Mouse (Mus musculus) limb, embryonic 14.5 days (tissue): ENCODE measurements around the gene Col6a6. TPM values are rescaled to one million over a fixed set of nuclear protein-coding genes. Genes with fewer than 3 reads are reported as not detected.

Experiments
- ATAC-seq: fragments of 200-750 bp; cut with Nextera tagmentation; 2 replicates; pipeline ENCODE4 v1.8.0; 2017; ENCODE audit warnings: low read depth, moderate number of reproducible peaks, moderate TSS enrichment; ENCODE audit not compliant: low FRiP score
- DNase-seq: peaks from one replicate; pipeline ENCODE4 v3.0.0-alpha.2; 2015; ENCODE audit warnings: low spot score
- H3K27ac ChIP-seq: fragments of 300-500 bp; sonication (generic); replicated peaks from 2 replicates; pipeline ENCODE4 v1.5.1; 2014; ENCODE audit warnings: low read depth, mild to moderate bottlenecking, low read length, moderate library complexity, mixed read lengths
- H3K27me3 ChIP-seq: fragments of 300-500 bp; sonication (generic); 2 replicates; pipeline ENCODE4 v1.6.1; 2014; ENCODE audit warnings: low read length, mixed read lengths; ENCODE audit not compliant: control insufficient read depth, insufficient read depth
- H3K36me3 ChIP-seq: fragments of 300-500 bp; sonication (generic); 2 replicates; pipeline ENCODE4 v1.6.1; 2014; ENCODE audit warnings: mild to moderate bottlenecking, low read length, moderate library complexity, mixed read lengths; ENCODE audit not compliant: control insufficient read depth, insufficient read depth
- H3K4me1 ChIP-seq: fragments of 300-500 bp; sonication (generic); 2 replicates; pipeline ENCODE4 v1.6.1; 2014; ENCODE audit warnings: antibody characterized with exemption, low read length, mixed read lengths; ENCODE audit not compliant: control insufficient read depth, insufficient read depth
- H3K4me2 ChIP-seq: fragments of 300-500 bp; sonication (generic); replicated peaks from 2 replicates; pipeline ENCODE4 v1.6.1; 2014; ENCODE audit warnings: low read depth, mild to moderate bottlenecking, low read length, moderate library complexity; ENCODE audit not compliant: severe bottlenecking
- H3K4me3 ChIP-seq: fragments of 300-500 bp; sonication (generic); replicated peaks from 2 replicates; pipeline ENCODE4 v1.5.1; 2014; ENCODE audit warnings: low read length
- H3K9ac ChIP-seq: fragments of 300-500 bp; sonication (generic); 2 replicates; pipeline ENCODE4 v1.6.1; 2014; ENCODE audit warnings: mild to moderate bottlenecking, low read depth, low read length, moderate library complexity; ENCODE audit not compliant: severe bottlenecking
- H3K9me3 ChIP-seq: fragments of 300-500 bp; sonication (generic); 2 replicates; pipeline ENCODE4 v1.6.1; 2016; ENCODE audit warnings: low read length; ENCODE audit not compliant: control insufficient read depth
- POLR2A ChIP-seq: fragments of 200-500 bp; IDR thresholded peaks from 2 replicates; pipeline ENCODE4 v1.8.0; 2012; ENCODE audit warnings: inconsistent platforms, mild to moderate bottlenecking, moderate library complexity, borderline replicate concordance; ENCODE audit not compliant: insufficient read depth, insufficient read length; ENCODE audit errors: extremely low read depth
- WGBS: fragments of 180-500 bp; shearing (Covaris S2); extraction: QIAGEN DNeasy Blood & Tissue Kit; methylation state at CpG from one replicate; pipeline ENCODE4 v1.1.7; 2014; 5-methylcytosine and 5-hydroxymethylcytosine counted together
- polyA plus RNA-seq, 2 experiments: library from polyadenylated mRNA; depleted of rRNA in 1 of 2; stranded (reverse) in 1 of 2; unstranded in 1 of 2; fragments of >200 nt; fragmentation: Nextera tagmentation in 1 of 2; extraction: Ambion mirVana in 1 of 2; gene quantifications; 2 replicates each; pipeline versions ENCODE4 v1.2.1 to v1.2.3; 2012 to 2014

Col6a6 gene
- polyA plus RNA-seq, 2 experiments = 7.0 to 11.5 TPM

DNA sequence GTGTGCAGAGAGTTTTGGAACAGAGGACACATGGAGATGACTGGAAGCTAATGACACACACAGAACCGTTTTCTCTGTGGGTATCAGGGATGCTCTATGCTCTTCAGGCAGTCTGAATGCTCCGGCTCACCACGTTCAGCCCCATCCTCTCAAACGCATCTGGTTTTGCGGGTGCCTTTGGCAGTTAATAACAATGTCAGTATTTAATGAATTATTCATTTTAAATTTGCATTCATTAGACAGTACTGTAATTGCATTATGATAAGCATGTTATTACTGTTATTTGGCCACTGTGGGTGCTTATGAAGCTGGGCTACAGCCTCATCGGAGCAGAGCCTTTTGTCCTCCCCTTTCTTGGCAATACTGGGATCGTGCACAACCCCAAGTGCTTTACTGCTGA, 146.6 kb downstream of the Col6a6 start:
- H3K36me3 ChIP-seq = peaks cover 65% of the 10 kb centered on the region
- H3K9ac ChIP-seq = no peak overlapping the region
- no peaks in the 10 kb centered on the region for H3K27me3 ChIP-seq
- H3K4me1 ChIP-seq = no peaks in the 10 kb centered on the region
- no peak for ATAC-seq
- 96% methylated on average over 7 of the region's 7 CpGs for WGBS
- H3K4me3 ChIP-seq = no peak overlapping the region
- H3K9me3 ChIP-seq = no peaks in the 10 kb centered on the region
- TF ChIP-seq POLR2A = no peak
- DNase-seq = no peak
- H3K27ac ChIP-seq = no peak overlapping the region
- no peak overlapping the region for H3K4me2 ChIP-seq

DNA sequence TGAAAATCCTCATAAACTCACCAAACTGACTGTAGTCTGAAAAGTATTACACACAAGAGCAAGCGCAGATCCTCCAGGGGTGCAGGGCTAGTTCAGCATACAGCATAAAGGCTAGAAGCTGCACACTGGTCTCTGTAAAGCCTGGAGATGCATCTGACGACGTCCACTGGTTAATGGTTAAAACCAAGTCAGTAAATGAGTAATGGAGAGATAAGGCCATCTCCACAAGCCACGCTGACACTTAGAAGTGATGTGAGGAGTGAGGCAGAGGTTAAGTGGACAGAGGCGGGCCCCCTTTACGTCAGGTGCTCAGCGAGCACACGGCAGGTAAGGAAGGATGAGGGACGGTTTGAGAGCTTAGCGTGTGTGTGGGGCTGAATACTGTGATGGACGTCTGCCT, 152.0 kb downstream of the Col6a6 start:
- Histone ChIP-seq H3K27me3 (no peaks in the 10 kb centered on the region), H3K27ac (no peak overlapping the region), H3K4me3 (no peak overlapping the region), H3K4me1 (no peaks in the 10 kb centered on the region), H3K4me2 (no peak overlapping the region), H3K36me3 (peaks cover 55% of the 10 kb centered on the region), H3K9me3 (no peaks in the 10 kb centered on the region), H3K9ac (no peak overlapping the region)
- WGBS = 90% methylated on average over 11 of the region's 11 CpGs
- ATAC-seq (no peak), DNase-seq (no peak)
- TF ChIP-seq POLR2A = no peak

DNA sequence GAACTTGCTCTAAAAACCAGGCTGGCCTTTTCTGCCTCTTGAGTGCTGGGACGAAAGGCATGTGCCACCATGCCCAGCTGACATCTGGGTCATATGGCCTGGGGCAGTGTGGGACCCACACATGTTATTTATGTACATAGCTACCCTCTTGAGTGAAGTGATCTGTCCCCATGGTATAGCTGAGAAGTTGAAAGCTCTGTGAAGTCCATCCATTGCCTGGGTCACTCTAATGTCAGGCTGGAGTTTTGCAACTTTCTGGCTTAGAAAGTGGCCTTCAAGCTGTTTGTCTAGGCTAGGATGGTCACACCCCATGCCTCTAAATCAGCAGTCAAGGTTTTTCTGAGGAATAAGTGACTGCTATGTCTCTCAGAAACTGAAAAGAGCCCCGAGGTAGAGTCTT, 155.9 kb downstream of the Col6a6 start:
- no peak for ATAC-seq
- Histone ChIP-seq H3K9me3 (no peaks in the 10 kb centered on the region), H3K4me1 (no peaks in the 10 kb centered on the region), H3K4me2 (no peak overlapping the region), H3K27me3 (no peaks in the 10 kb centered on the region), H3K4me3 (no peak overlapping the region), H3K9ac (no peak overlapping the region), H3K27ac (no peak overlapping the region), H3K36me3 (peaks cover 60% of the 10 kb centered on the region)
- 75% methylated on average over 2 of the region's 2 CpGs for WGBS
- TF ChIP-seq POLR2A = no peak
- no peak for DNase-seq

DNA sequence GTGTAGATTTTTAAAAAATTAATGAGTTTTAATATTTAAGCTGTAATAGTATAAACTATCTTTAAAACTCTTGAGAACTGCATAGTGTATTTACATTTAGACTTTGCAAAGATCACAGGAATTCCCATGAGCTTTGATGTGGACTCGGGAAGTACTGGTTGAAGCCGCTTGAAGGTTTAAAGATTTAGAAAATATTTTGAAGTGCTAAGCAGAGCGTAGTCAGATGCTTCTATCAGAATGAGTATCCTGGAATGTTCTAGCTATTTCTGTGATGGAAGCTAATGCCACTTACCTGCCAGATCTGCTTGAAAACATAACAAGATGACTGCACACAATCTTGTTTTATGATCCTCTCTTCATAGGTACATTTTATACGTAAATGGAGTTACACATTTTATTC, 157.0 kb downstream of the Col6a6 start:
- Histone ChIP-seq H3K9me3 (no peaks in the 10 kb centered on the region), H3K9ac (no peak overlapping the region), H3K4me1 (no peaks in the 10 kb centered on the region), H3K4me2 (no peak overlapping the region), H3K36me3 (peaks cover 50% of the 10 kb centered on the region), H3K4me3 (no peak overlapping the region), H3K27me3 (no peaks in the 10 kb centered on the region), H3K27ac (no peak overlapping the region)
- DNase-seq (no peak), ATAC-seq (no peak)
- TF ChIP-seq POLR2A = no peak
- WGBS = 93% methylated on average over 4 of the region's 4 CpGs

DNA sequence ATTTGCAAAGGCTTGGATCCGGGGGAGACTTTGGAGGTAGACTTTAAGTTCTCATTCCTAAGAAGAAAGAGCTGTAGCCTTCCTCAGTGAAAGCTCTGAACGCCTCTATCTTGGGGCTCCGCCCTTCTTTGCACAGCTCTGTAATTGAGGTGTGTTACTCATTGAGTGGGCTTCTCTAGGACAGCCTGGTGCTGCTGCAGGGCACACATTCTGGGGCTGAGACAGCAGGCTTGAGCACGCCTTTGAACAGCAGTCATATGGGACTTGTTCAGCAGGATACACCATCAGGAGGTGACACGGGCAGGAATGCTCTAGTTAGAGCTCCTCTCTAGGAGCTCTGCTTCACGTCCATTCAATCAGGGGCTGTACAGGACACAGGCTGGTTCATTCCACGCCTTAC, 162.7 kb downstream of the Col6a6 start:
- DNase-seq (peak; percentile 15), ATAC-seq (no peak)
- H3K4me1 ChIP-seq = no peaks in the 10 kb centered on the region
- TF ChIP-seq POLR2A = no peak
- H3K27me3 ChIP-seq = no peaks in the 10 kb centered on the region
- H3K9me3 ChIP-seq = no peaks in the 10 kb centered on the region
- WGBS = 80% methylated on average over 7 of the region's 7 CpGs
- no peak overlapping the region for H3K27ac ChIP-seq
- H3K4me3 ChIP-seq = no peak overlapping the region
- H3K9ac ChIP-seq = no peak overlapping the region
- peaks cover 56% of the 10 kb centered on the region for H3K36me3 ChIP-seq
- H3K4me2 ChIP-seq = no peak overlapping the region

DNA sequence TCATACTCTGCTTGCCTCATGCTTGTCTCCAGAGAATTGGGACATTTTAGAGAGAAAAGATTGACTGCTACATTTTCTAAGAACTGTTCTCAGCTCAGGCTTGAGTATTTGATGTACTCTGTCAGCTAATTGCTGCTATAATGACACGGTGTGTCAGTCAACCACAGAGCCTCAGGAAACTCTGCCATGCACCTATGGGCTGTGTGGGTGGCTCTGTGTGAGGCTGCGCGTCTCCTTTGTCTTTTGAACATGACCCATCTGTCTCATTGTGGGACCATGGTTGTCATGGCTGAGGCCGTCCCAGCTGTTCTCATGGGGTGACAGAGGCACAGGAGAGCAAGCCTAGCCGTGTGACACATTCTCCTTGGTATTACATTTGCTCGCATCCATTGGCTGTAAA, 168.1 kb downstream of the Col6a6 start:
- DNase-seq (no peak), ATAC-seq (no peak)
- Histone ChIP-seq H3K4me3 (no peak overlapping the region), H3K9me3 (no peaks in the 10 kb centered on the region), H3K27ac (no peak overlapping the region), H3K27me3 (no peaks in the 10 kb centered on the region), H3K36me3 (peaks cover 62% of the 10 kb centered on the region), H3K4me2 (no peak overlapping the region), H3K4me1 (no peaks in the 10 kb centered on the region), H3K9ac (no peak overlapping the region)
- TF ChIP-seq POLR2A = no peak
- 87% methylated on average over 6 of the region's 6 CpGs for WGBS
